Mouse (Mus musculus): Measurements from ENCODE around the gene Lamtor3.

The Lamtor3 gene

GRCm38 (mm10) chr3:137918932-137919311 lies 616 bp downstream of the Lamtor3 start:
- Histone ChIP-seq H3K9me3 (ENCODE audit: low read length) (no peaks in the 10 kb centered on the region), H3K27me3 (ENCODE audit: insufficient read depth, low read length) (no peaks in the 10 kb centered on the region), H3K4me3 (replicated peaks; ENCODE audit: low read length) (peak overlapping the region; percentile 98), H3K36me3 (ENCODE audit: insufficient read depth, low read length) (peaks cover 31% of the 10 kb centered on the region), H3K4me1 (replicated peaks; ENCODE audit: low read depth, low read length) (peaks cover 15% of the 10 kb centered on the region)
- TF ChIP-seq NANOG (IDR thresholded peaks at IDR 0.05; ENCODE audit: borderline replicate concordance, low read length): no peak
- no peak for TF ChIP-seq CTCF (conservative IDR thresholded peaks at IDR 0.05; ENCODE audit: low read length)
- no peak for TF ChIP-seq POU5F1 (IDR thresholded peaks at IDR 0.05; ENCODE audit: borderline replicate concordance, low read length)

- no peaks in the 10 kb centered on the region for H3K9me3 ChIP-seq (ENCODE audit: low read length)
These were observed 1.1 kb downstream of the Lamtor3 start for GRCm38 (mm10) chr3:137919398-137919797.

GRCm38 (mm10) chr3:137920594-137920993 lies 2.3 kb downstream of the Lamtor3 start:
- Histone ChIP-seq H3K9me3 (ENCODE audit: low read length) (no peaks in the 10 kb centered on the region), H3K36me3 (ENCODE audit: insufficient read depth, low read length) (peaks cover 46% of the 10 kb centered on the region), H3K27me3 (ENCODE audit: insufficient read depth, low read length) (no peaks in the 10 kb centered on the region), H3K4me3 (replicated peaks; ENCODE audit: low read length) (no peak overlapping the region), H3K4me1 (replicated peaks; ENCODE audit: low read depth, low read length) (peaks cover 15% of the 10 kb centered on the region)
- TF ChIP-seq NANOG (IDR thresholded peaks at IDR 0.05; ENCODE audit: borderline replicate concordance, low read length) (no peak), POU5F1 (IDR thresholded peaks at IDR 0.05; ENCODE audit: borderline replicate concordance, low read length) (no peak), CTCF (conservative IDR thresholded peaks at IDR 0.05; ENCODE audit: low read length) (no peak)

More at GRCm38 (mm10) chr3:137919398-137919797, 1.1 kb downstream of the Lamtor3 start:
- Histone ChIP-seq H3K36me3 (ENCODE audit: insufficient read depth, low read length) (peaks cover 35% of the 10 kb centered on the region), H3K4me3 (replicated peaks; ENCODE audit: low read length) (peak overlapping the region; percentile 98), H3K4me1 (replicated peaks; ENCODE audit: low read depth, low read length) (peaks cover 15% of the 10 kb centered on the region), H3K27me3 (ENCODE audit: insufficient read depth, low read length) (no peaks in the 10 kb centered on the region)
- TF ChIP-seq POU5F1 (IDR thresholded peaks at IDR 0.05; ENCODE audit: borderline replicate concordance, low read length) (no peak), NANOG (IDR thresholded peaks at IDR 0.05; ENCODE audit: borderline replicate concordance, low read length) (no peak), CTCF (conservative IDR thresholded peaks at IDR 0.05; ENCODE audit: low read length) (no peak)

- no peaks in the 10 kb centered on the region for H3K27me3 ChIP-seq (ENCODE audit: insufficient read depth, low read length)
- no peaks in the 10 kb centered on the region for H3K9me3 ChIP-seq (ENCODE audit: low read length)
- TF ChIP-seq CTCF (conservative IDR thresholded peaks at IDR 0.05; ENCODE audit: low read length) (no peak), POU5F1 (IDR thresholded peaks at IDR 0.05; ENCODE audit: borderline replicate concordance, low read length) (no peak), NANOG (IDR thresholded peaks at IDR 0.05; ENCODE audit: borderline replicate concordance, low read length) (no peak)
- peaks cover 23% of the 10 kb centered on the region for H3K4me1 ChIP-seq (replicated peaks; ENCODE audit: low read depth, low read length)
- peaks cover 67% of the 10 kb centered on the region for H3K36me3 ChIP-seq (ENCODE audit: insufficient read depth, low read length)
- H3K4me3 ChIP-seq (replicated peaks; ENCODE audit: low read length): no peak overlapping the region
These were observed 8.7 kb downstream of the Lamtor3 start for GRCm38 (mm10) chr3:137927010-137927409.

GRCm38 (mm10) chr3:137929940-137930339 lies 11.6 kb downstream of the Lamtor3 start:
- peaks cover 70% of the 10 kb centered on the region for H3K36me3 ChIP-seq (ENCODE audit: insufficient read depth, low read length)
- H3K27me3 ChIP-seq (ENCODE audit: insufficient read depth, low read length): no peaks in the 10 kb centered on the region
- peaks cover 26% of the 10 kb centered on the region for H3K4me1 ChIP-seq (replicated peaks; ENCODE audit: low read depth, low read length)
- no peaks in the 10 kb centered on the region for H3K9me3 ChIP-seq (ENCODE audit: low read length)
- TF ChIP-seq NANOG (IDR thresholded peaks at IDR 0.05; ENCODE audit: borderline replicate concordance, low read length) (no peak), CTCF (conservative IDR thresholded peaks at IDR 0.05; ENCODE audit: low read length) (no peak), POU5F1 (IDR thresholded peaks at IDR 0.05; ENCODE audit: borderline replicate concordance, low read length) (no peak)
- no peak overlapping the region for H3K4me3 ChIP-seq (replicated peaks; ENCODE audit: low read length)

GRCm38 (mm10) chr3:137932748-137933147 lies 14.4 kb downstream of the Lamtor3 start:
- Histone ChIP-seq H3K4me3 (replicated peaks; ENCODE audit: low read length) (no peak overlapping the region), H3K27me3 (ENCODE audit: insufficient read depth, low read length) (no peaks in the 10 kb centered on the region), H3K36me3 (ENCODE audit: insufficient read depth, low read length) (peaks cover 67% of the 10 kb centered on the region), H3K9me3 (ENCODE audit: low read length) (no peaks in the 10 kb centered on the region), H3K4me1 (replicated peaks; ENCODE audit: low read depth, low read length) (peaks cover 36% of the 10 kb centered on the region)
- TF ChIP-seq CTCF (conservative IDR thresholded peaks at IDR 0.05; ENCODE audit: low read length) (no peak), NANOG (IDR thresholded peaks at IDR 0.05; ENCODE audit: borderline replicate concordance, low read length) (no peak)

- Histone ChIP-seq H3K9me3 (ENCODE audit: low read length) (no peaks in the 10 kb centered on the region), H3K36me3 (ENCODE audit: insufficient read depth, low read length) (peaks cover 63% of the 10 kb centered on the region), H3K4me3 (replicated peaks; ENCODE audit: low read length) (no peak overlapping the region), H3K4me1 (replicated peaks; ENCODE audit: low read depth, low read length) (peaks cover 41% of the 10 kb centered on the region), H3K27me3 (ENCODE audit: insufficient read depth, low read length) (no peaks in the 10 kb centered on the region)
- TF ChIP-seq CTCF (conservative IDR thresholded peaks at IDR 0.05; ENCODE audit: low read length) (no peak), NANOG (IDR thresholded peaks at IDR 0.05; ENCODE audit: borderline replicate concordance, low read length) (no peak), POU5F1 (IDR thresholded peaks at IDR 0.05; ENCODE audit: borderline replicate concordance, low read length) (no peak)
These were observed 15.7 kb downstream of the Lamtor3 start for GRCm38 (mm10) chr3:137933986-137934385.

GRCm38 (mm10) chr3:137935570-137936525 lies 17.5 kb downstream of the Lamtor3 start:
- peaks cover 60% of the 10 kb centered on the region for H3K36me3 ChIP-seq (ENCODE audit: insufficient read depth, low read length)
- TF ChIP-seq POU5F1 (IDR thresholded peaks at IDR 0.05; ENCODE audit: borderline replicate concordance, low read length) (no peak), NANOG (IDR thresholded peaks at IDR 0.05; ENCODE audit: borderline replicate concordance, low read length) (no peak), CTCF (conservative IDR thresholded peaks at IDR 0.05; ENCODE audit: low read length) (no peak)
- H3K4me1 ChIP-seq (replicated peaks; ENCODE audit: low read depth, low read length): peaks cover 26% of the 10 kb centered on the region
- no peak overlapping the region for H3K4me3 ChIP-seq (replicated peaks; ENCODE audit: low read length)
- H3K9me3 ChIP-seq (ENCODE audit: low read length): no peaks in the 10 kb centered on the region
- H3K27me3 ChIP-seq (ENCODE audit: insufficient read depth, low read length): no peaks in the 10 kb centered on the region
